Mouse (Mus musculus) heart, embryonic 13.5 days (tissue): ENCODE measurements at regions not wholly inside any gene's neighbourhood (a gene's known extent, or its start where the extent isn't known, plus 50 kb on each side); places are given as distances from the start of the nearest gene placed in this dataset.

Experiments used
- ATAC-seq: fragments of 200-750 bp; cut with Nextera tagmentation; 2 replicates; pipeline ENCODE4 v1.8.0; 2017; ENCODE audit warnings: moderate TSS enrichment; ENCODE audit not compliant: insufficient number of reproducible peaks, low FRiP score, low TSS enrichment; ENCODE audit errors: extremely low read depth
- H3K27ac ChIP-seq: fragments of 300-500 bp; sonication (generic); replicated peaks from 2 replicates; pipeline ENCODE4 v1.5.1; 2015; ENCODE audit warnings: moderate library complexity, mild to moderate bottlenecking, inconsistent platforms
- H3K27me3 ChIP-seq: fragments of 300-500 bp; sonication (generic); replicated peaks from 2 replicates; pipeline ENCODE4 v1.6.1; 2015; ENCODE audit warnings: mild to moderate bottlenecking, inconsistent platforms
- H3K36me3 ChIP-seq: fragments of 300-500 bp; sonication (generic); 2 replicates; pipeline ENCODE4 v1.6.1; 2015; ENCODE audit warnings: mild to moderate bottlenecking, inconsistent platforms
- H3K4me1 ChIP-seq: fragments of 300-500 bp; sonication (generic); 2 replicates; pipeline ENCODE4 v1.6.1; 2015; ENCODE audit warnings: inconsistent platforms
- H3K4me2 ChIP-seq: fragments of 300-500 bp; sonication (generic); 2 replicates; pipeline ENCODE4 v1.6.1; 2015; ENCODE audit warnings: inconsistent platforms, mild to moderate bottlenecking, moderate library complexity
- H3K4me3 ChIP-seq: fragments of 300-500 bp; sonication (generic); 2 replicates; pipeline ENCODE4 v1.5.1; 2015; ENCODE audit warnings: moderate library complexity, mild to moderate bottlenecking, inconsistent platforms
- H3K9ac ChIP-seq: fragments of 300-500 bp; sonication (generic); 2 replicates; pipeline ENCODE4 v1.6.1; 2015; ENCODE audit warnings: inconsistent platforms, mild to moderate bottlenecking, moderate library complexity
- H3K9me3 ChIP-seq: fragments of 300-500 bp; sonication (generic); 2 replicates; pipeline ENCODE4 v1.6.1; 2016; ENCODE audit warnings: inconsistent platforms
- WGBS: fragments of 180-500 bp; shearing (Covaris S2); methylation state at CpG from one replicate; pipeline ENCODE4 v1.1.7; 2015; ENCODE audit warnings: mixed read lengths; 5-methylcytosine and 5-hydroxymethylcytosine counted together

DNA sequence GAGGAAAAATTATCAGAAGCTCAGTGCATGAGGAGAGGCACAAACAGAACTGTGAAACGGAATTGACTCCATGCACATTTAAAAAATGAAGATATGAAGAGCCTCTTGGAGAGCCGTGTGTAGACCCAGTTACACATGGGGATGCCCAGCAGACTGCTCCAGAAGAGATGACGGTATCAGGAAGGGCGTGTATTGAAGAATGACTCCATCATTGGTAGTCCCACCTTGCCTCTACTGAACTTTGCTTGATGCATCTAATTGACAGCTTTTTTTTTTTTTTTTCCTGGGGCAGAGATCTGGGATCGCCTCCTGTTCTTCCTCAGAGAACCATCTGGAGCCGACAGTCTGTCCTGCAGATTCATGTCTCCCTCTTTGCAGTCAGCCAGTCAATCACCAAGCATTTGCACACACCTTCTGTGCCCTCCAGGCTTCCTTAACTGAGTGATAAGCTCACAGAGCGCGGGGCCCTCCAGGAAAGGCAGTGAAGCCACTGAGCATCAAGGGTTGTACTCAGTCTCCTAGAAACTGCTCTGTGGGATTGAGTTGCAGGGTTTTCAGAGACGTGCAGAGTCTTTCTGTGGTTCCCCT lies 57.6 kb upstream of the D1Pas1 start:
- Histone ChIP-seq H3K9ac (no peak overlapping the region), H3K4me1 (0 out of 2 replicates have a peak, but pooled peaks cover 4% of the 10 kb centered on the region), H3K9me3 (no peaks in the 10 kb centered on the region), H3K27ac (no peak overlapping the region), H3K36me3 (no peaks in the 10 kb centered on the region), H3K27me3 (no peaks in the 10 kb centered on the region), H3K4me2 (no peak overlapping the region), H3K4me3 (no peak overlapping the region)
- WGBS = 51% methylated on average over 9 of the region's 9 CpGs
- ATAC-seq = no peak

DNA sequence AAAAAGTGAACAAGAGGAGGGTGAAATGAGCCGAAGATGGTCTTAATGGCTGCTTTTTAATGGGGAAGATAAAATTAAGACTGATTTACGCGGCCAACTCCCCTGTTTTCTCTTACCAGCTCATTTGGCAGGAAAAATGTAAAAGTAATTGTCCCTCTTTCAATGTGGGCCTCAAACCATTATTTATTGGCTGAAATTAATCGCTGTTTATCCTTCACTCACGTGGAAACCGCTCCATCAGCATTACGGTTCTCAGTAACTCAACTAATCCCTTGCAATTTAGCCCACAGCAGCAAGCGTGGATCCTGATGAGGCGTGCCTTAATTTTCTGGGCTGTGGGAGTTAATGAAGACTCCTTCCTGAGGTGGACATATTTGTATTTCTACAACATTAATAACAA lies 58.1 kb upstream of the D1Pas1 start:
- H3K27me3 ChIP-seq = no peaks in the 10 kb centered on the region
- ATAC-seq = no peak
- H3K27ac ChIP-seq = no peak overlapping the region
- H3K9me3 ChIP-seq = no peaks in the 10 kb centered on the region
- no peak overlapping the region for H3K9ac ChIP-seq
- H3K4me1 ChIP-seq = 0 out of 2 replicates have a peak, but pooled peaks cover 4% of the 10 kb centered on the region
- 88% methylated on average over 9 of the region's 9 CpGs for WGBS
- no peak overlapping the region for H3K4me3 ChIP-seq
- H3K36me3 ChIP-seq = no peaks in the 10 kb centered on the region
- no peak overlapping the region for H3K4me2 ChIP-seq

DNA sequence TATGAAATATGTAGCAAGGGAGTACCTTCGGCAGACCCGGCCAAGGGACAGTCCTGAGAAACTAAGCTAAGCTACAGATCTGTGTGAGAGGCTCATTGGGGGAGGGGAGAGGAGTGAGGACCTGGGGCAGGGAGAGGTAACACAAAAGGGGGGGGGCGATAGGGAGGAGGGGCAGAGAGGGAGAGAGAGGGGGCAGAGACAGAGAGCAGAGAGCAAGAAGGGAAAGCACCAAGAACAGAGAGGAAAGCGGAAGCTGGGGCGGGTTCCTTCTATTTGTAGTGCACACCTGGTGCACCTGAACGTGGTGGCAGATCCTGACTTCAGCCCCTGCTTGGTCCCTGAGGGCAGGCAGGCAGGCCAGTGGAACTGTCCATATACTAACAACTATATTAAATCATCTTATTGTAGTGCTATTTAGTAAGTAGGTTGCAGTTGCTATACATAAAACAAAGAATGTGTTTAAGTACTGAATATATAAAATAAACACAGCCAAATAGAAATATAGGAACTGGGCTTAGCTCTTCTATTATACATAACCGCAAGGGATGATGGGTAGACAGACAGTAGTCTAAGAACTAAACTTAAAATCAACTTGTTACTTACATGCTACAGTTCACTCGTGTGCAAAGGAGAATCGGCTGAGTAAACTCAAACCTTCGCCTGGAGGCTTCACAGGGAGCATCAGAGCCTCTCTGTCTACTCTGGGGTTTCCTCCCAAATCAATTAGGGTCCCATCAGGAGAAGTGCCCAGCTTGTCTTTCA lies 59.6 kb upstream of the D1Pas1 start:
- H3K27me3 ChIP-seq = no peaks in the 10 kb centered on the region
- no peak overlapping the region for H3K4me2 ChIP-seq
- H3K4me3 ChIP-seq = no peak overlapping the region
- no peaks in the 10 kb centered on the region for H3K36me3 ChIP-seq
- no peak overlapping the region for H3K9ac ChIP-seq
- H3K4me1 ChIP-seq = 0 out of 2 replicates have a peak, but pooled peaks cover 4% of the 10 kb centered on the region
- no peak overlapping the region for H3K27ac ChIP-seq
- WGBS = 78% methylated on average over 9 of the region's 10 CpGs
- no peaks in the 10 kb centered on the region for H3K9me3 ChIP-seq
- ATAC-seq = no peak

DNA sequence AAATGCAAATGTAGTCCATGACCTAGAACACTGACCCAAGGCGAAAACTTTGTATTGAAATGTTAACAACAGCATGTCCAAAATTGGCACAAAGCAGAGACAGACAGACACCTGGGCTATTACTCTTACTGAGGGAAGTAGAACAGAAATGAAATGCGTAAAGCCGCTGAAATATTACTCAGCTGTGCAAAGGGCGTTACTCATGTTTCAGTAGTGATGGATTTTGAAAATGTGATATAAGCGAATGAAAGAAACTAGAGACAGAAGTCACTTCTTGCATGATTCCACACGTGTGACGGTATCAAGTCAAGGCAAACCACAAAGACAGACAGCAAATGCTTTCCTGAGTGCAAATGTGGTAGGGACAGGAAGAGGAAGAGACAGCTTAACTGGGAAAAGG lies 61.3 kb upstream of the D1Pas1 start:
- Histone ChIP-seq H3K4me1 (0 out of 2 replicates have a peak, but pooled peaks cover 4% of the 10 kb centered on the region), H3K27me3 (no peaks in the 10 kb centered on the region), H3K36me3 (no peaks in the 10 kb centered on the region), H3K9me3 (no peaks in the 10 kb centered on the region), H3K4me3 (no peak overlapping the region), H3K9ac (no peak overlapping the region), H3K27ac (no peak overlapping the region), H3K4me2 (no peak overlapping the region)
- WGBS = 78% methylated on average over 7 of the region's 7 CpGs
- no peak for ATAC-seq

DNA sequence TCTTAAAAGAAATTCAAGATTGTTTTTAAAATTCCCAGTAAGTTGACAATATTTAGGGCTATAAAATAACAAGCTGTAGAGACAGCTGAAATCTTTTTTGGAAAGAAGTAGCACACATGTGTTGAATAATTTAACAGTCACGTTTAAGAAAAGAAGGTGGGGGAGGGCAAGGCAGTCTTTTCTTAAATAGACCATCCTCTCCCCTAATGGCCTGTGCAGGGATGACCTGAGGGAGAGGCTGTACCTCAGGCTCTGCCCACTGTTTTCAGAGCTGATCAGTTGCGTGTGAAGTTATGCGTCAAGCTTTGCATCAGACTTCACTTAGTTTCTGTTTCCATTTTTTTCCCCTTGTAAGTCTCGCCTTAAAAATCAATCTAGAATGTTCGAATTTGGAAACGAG lies 65.7 kb upstream of the D1Pas1 start:
- Histone ChIP-seq H3K4me3 (no peak overlapping the region), H3K9ac (no peak overlapping the region), H3K27ac (no peak overlapping the region), H3K4me2 (no peak overlapping the region), H3K9me3 (no peaks in the 10 kb centered on the region), H3K36me3 (no peaks in the 10 kb centered on the region), H3K27me3 (no peaks in the 10 kb centered on the region), H3K4me1 (no peaks in the 10 kb centered on the region)
- 75% methylated on average over 6 of the region's 6 CpGs for WGBS
- no peak for ATAC-seq

DNA sequence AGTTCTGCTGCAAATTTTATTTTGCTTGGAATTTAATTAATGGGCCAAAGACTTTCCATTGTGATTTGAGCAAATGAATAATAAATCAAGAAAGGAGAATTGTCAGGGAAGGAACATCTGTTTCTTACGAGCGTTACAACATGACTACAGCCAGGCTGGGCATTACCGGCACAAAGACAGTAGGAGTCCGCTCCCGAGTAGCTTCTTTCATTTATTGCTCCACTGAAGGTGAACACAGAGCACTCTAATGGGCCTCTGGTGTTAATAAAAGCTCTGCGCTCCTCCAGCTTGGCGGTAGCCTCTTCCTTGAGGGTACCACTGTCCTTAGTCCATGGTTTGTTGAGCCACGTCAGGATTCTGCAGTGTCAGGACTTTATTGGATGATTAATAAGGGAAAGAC lies 69.0 kb upstream of the D1Pas1 start:
- H3K9ac ChIP-seq = no peak overlapping the region
- H3K27ac ChIP-seq = no peak overlapping the region
- no peaks in the 10 kb centered on the region for H3K4me1 ChIP-seq
- 76% methylated on average over 8 of the region's 8 CpGs for WGBS
- H3K4me2 ChIP-seq = no peak overlapping the region
- no peak for ATAC-seq
- peaks cover 4% of the 10 kb centered on the region; the same call in 1 of the 2 replicates for H3K9me3 ChIP-seq
- no peaks in the 10 kb centered on the region for H3K36me3 ChIP-seq
- H3K4me3 ChIP-seq = no peak overlapping the region
- no peaks in the 10 kb centered on the region for H3K27me3 ChIP-seq

DNA sequence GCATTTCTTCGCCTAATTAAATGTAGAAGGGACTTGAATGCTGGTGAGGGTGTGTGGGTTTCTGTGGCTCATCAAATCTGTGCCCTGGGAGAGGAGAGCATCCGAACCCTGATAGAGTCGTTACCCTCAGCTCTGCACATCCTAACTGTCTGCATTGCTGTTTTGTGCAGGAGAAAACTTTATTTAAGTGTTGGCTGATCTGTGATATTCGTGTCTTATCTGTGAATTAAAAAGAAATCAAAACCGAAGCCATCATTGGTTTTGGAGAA lies 77.7 kb upstream of the D1Pas1 start:
- no peak overlapping the region for H3K4me3 ChIP-seq
- no peaks in the 10 kb centered on the region for H3K36me3 ChIP-seq
- no peak overlapping the region for H3K9ac ChIP-seq
- WGBS = 73% methylated on average over 5 of the region's 5 CpGs
- peak overlapping the region; percentile 83 for H3K27ac ChIP-seq
- H3K4me1 ChIP-seq = peaks cover 16% of the 10 kb centered on the region
- H3K9me3 ChIP-seq = peaks cover 4% of the 10 kb centered on the region; the same call in 1 of the 2 replicates
- ATAC-seq = no peak
- no peaks in the 10 kb centered on the region for H3K27me3 ChIP-seq
- H3K4me2 ChIP-seq = no peak overlapping the region

DNA sequence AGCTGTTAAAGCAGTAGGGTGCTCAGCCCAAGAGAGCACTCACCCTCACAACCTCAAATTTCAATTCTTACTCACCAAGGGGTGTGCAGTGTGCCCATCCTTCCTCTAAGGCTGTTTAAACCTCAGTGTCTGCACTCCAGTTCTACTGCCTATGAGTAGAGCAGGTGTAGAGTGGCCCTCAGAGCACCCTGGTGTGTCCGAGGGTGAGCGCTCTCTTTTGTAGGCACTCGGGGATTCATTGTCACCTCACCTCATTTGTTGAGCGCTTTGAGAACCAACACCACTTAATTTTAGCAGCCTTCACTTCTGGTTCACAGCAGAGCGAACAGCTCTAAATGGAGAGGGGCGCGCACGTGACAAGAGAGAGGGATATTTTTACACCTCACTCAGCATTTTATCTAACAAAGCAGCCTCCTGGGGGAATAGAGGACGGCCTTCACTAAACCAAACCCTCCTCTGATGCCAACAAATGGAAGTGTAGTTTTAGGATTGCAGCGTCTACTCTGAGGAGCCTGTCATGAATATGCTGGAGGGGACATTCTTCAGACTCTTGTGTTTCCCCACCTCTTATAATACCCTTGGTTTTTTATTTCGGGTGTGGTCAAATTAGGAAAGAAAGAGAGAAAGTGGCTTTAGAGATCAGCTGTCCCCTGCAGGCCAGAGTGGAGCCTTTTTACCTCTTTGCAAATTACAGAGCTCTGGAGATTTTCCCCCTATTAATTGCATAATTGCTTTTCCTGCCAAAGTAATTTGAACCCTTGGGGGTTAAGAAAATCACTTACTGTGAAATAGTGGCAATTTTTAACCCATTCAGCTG lies 78.2 kb upstream of the D1Pas1 start:
- no peaks in the 10 kb centered on the region for H3K36me3 ChIP-seq
- H3K4me1 ChIP-seq = peaks cover 16% of the 10 kb centered on the region
- WGBS = 29% methylated on average over 11 of the region's 11 CpGs
- peak overlapping the region; percentile 83 for H3K27ac ChIP-seq
- no peaks in the 10 kb centered on the region for H3K27me3 ChIP-seq
- H3K9me3 ChIP-seq = peaks cover 4% of the 10 kb centered on the region; the same call in 1 of the 2 replicates
- H3K4me2 ChIP-seq = peak overlapping the region; percentile 48
- H3K9ac ChIP-seq = no peak overlapping the region
- peak; percentile 31; the same call in 1 of the 2 replicates for ATAC-seq
- peak overlapping the region; percentile 7; the same call in 1 of the 2 replicates for H3K4me3 ChIP-seq

DNA sequence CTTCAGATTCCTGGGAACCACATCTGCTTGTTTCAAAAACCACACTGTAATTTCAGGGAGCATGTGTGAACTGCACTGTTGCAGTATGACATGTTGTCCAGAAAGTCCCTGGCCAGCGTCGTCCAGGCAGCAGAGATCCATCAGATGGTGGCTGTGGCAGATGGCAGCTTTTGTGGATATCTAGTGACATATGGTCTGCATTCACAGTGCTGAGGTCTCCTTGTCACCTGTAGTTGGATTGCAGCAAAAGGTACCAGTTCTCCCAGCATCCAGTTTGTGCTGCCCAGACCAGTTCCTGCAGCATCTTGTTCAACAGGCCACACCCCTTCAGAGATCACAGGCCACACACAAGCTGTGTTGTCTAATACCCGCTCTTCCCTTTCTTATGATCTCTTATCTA lies 80.1 kb upstream of the D1Pas1 start:
- Histone ChIP-seq H3K9me3 (peaks cover 4% of the 10 kb centered on the region; the same call in 1 of the 2 replicates), H3K4me3 (no peak overlapping the region), H3K27ac (no peak overlapping the region), H3K4me1 (peaks cover 16% of the 10 kb centered on the region), H3K4me2 (no peak overlapping the region), H3K36me3 (no peaks in the 10 kb centered on the region), H3K27me3 (no peaks in the 10 kb centered on the region), H3K9ac (no peak overlapping the region)
- WGBS = 63% methylated on average over 3 of the region's 3 CpGs
- ATAC-seq = no peak

DNA sequence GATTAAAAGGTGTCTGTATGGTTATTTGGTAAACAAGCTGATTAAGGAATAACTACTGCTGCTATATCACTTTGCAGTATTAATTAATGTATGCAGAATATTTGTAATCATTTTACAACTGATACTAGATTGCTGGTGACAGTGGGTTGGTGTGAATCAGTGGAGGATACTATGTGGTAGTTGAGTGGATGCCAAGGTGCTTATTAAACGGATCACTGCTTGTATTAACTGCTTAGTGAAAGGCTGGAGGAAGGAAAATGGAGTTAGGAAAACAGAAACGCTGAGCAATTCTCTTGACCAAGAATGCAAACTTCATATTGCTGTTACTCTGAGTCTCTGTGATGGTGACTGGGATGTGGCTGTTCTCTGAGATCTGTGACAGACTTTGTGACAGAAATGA lies 86.8 kb upstream of the D1Pas1 start:
- Histone ChIP-seq H3K27ac (no peak overlapping the region), H3K27me3 (no peaks in the 10 kb centered on the region), H3K9me3 (no peaks in the 10 kb centered on the region), H3K4me1 (no peaks in the 10 kb centered on the region), H3K9ac (no peak overlapping the region), H3K36me3 (no peaks in the 10 kb centered on the region), H3K4me2 (no peak overlapping the region), H3K4me3 (no peak overlapping the region)
- WGBS = 62% methylated on average over 2 of the region's 2 CpGs
- ATAC-seq = no peak

DNA sequence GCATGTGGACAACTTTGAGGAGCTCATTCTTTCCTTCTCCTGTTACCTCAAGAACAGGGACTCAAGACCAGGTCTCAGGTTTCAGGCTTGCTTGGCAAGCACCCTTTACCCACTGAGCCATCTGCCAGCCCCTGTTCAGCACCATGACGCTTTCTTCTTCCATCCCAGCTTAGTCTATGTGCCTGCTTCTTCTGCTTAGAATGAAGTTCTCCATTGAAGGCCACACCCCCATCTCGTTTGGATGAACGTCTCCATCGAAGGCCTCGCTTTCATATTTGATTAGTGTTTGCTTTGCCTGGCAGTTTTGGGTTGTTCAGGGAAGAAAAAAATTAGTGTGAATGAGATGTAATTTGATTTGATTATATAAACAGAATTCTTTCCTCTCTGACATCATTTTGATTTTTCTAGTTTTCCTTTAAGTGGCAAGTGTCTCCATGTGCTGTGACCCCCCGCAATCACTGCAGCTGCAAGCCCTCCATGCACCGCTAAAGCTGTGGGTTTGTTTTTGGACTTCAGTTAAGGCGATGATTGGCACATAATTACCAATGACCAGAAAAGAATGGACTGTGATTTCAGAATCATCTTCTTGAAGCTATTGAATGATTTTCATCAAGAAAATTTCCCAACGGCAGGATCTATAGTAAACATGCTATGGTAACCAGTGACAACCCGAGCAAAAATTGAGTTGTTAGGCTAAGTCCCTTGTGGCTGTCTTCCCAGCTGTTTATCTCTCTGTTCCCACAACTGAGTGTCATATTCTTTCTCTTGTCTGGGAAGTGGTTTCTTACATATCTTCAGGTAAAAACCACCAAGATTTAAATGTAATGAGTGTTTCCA lies 106.4 kb upstream of the D1Pas1 start:
- no peak for ATAC-seq
- Histone ChIP-seq H3K4me3 (no peak overlapping the region), H3K36me3 (no peaks in the 10 kb centered on the region), H3K4me1 (no peaks in the 10 kb centered on the region), H3K9me3 (no peaks in the 10 kb centered on the region), H3K4me2 (no peak overlapping the region), H3K9ac (no peak overlapping the region), H3K27ac (no peak overlapping the region), H3K27me3 (no peaks in the 10 kb centered on the region)
- 79% methylated on average over 10 of the region's 10 CpGs for WGBS
